Mouse (Mus musculus) olfactory bulb, adult 2 months (tissue): ENCODE measurements around the gene Olfr671.
"Not testable (repeated sequence)": the region's sequence is repeated elsewhere in the genome, so short reads cannot be mapped to it uniquely, and the experiment has no call there.

Source experiments
- CTCF ChIP-seq: fragments of 200-500 bp; IDR thresholded peaks from 2 replicates; pipeline ENCODE4 v1.5.1; 2012; ENCODE audit warnings: low read depth, mild to moderate bottlenecking, low read length, moderate library complexity; ENCODE audit not compliant: insufficient read depth
- POLR2A ChIP-seq: fragments of 200-500 bp; IDR thresholded peaks from 2 replicates; pipeline ENCODE4 v1.6.1; 2012; ENCODE audit warnings: mild to moderate bottlenecking, low read depth, low read length, moderate library complexity; ENCODE audit not compliant: insufficient read depth

DNA sequence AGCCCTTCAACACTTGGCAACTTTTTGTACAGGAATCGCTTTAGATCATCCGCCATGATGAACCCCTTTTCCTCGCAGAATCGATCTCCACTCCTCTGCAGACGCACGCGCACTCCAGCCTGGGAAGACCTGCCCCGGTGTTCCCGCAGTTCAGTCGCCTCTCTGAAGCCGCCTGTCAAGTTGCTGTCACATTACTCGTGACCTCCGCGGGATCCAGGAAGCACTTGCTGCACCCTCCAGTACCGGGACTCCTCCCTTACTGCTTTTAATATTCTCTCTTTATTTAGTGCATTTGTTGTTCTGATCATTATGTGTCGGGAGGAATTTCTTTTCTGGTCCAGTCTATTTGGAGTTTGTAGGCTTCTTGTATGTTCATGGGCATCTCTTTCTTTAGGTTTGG, 28.7 kb downstream of the Olfr671 start:
- not testable (repeated sequence) for TF ChIP-seq CTCF, POLR2A
